Mouse (Mus musculus) intestine, embryonic 16.5 days (tissue): ENCODE data around the gene Cnga4. TPM values are rescaled to one million over a fixed set of nuclear protein-coding genes. Genes with fewer than 3 reads are reported as not detected.

Experiments used
- ATAC-seq: fragments of 200-750 bp; cut with Nextera tagmentation; 2 replicates; pipeline ENCODE4 v1.8.0; 2017; ENCODE audit warnings: moderate TSS enrichment, moderate library complexity
- H3K27ac ChIP-seq: fragments of 300-500 bp; sonication (generic); 2 replicates; pipeline ENCODE4 v1.5.1; 2014; ENCODE audit warnings: mild to moderate bottlenecking, low read length
- H3K27me3 ChIP-seq: fragments of 300-500 bp; sonication (generic); replicated peaks from 2 replicates; pipeline ENCODE4 v1.6.1; 2014; ENCODE audit warnings: low read length, control low read depth, mixed read lengths; ENCODE audit not compliant: control insufficient read depth, insufficient read depth
- H3K36me3 ChIP-seq: fragments of 300-500 bp; sonication (generic); 2 replicates; pipeline ENCODE4 v1.6.1; 2014; ENCODE audit warnings: low read length, control low read depth; ENCODE audit not compliant: control insufficient read depth, insufficient read depth
- H3K4me1 ChIP-seq: fragments of 300-500 bp; sonication (generic); 2 replicates; pipeline ENCODE4 v1.6.1; 2014; ENCODE audit warnings: low read length, control low read depth, mixed read lengths; ENCODE audit not compliant: control insufficient read depth, insufficient read depth
- H3K4me2 ChIP-seq: fragments of 300-500 bp; sonication (generic); 2 replicates; pipeline ENCODE4 v1.6.1; 2014; ENCODE audit warnings: low read depth, low read length, control low read depth
- H3K4me3 ChIP-seq: fragments of 300-500 bp; sonication (generic); 2 replicates; pipeline ENCODE4 v1.5.1; 2014; ENCODE audit warnings: mild to moderate bottlenecking, low read length
- H3K9ac ChIP-seq: fragments of 300-500 bp; sonication (generic); 2 replicates; pipeline ENCODE4 v1.6.1; 2014; ENCODE audit warnings: low read depth, low read length
- H3K9me3 ChIP-seq: fragments of 300-500 bp; sonication (generic); 2 replicates; pipeline ENCODE4 v1.6.1; 2016; ENCODE audit warnings: low read length, control low read depth; ENCODE audit not compliant: control insufficient read depth
- WGBS: fragments of 180-500 bp; shearing (Covaris S2); extraction: QIAGEN DNeasy Blood & Tissue Kit; methylation state at CpG from one replicate; pipeline ENCODE4 v1.1.7; 2014; 5-methylcytosine and 5-hydroxymethylcytosine counted together
- polyA plus RNA-seq: library from polyadenylated mRNA; unstranded; fragments of >200 nt; fragmentation: Nextera tagmentation; extraction: Ambion mirVana; gene quantifications from 2 replicates; pipeline ENCODE4 v1.2.1, GENCODE M21; 2015

Cnga4 gene
- polyA plus RNA-seq, 1 experiment from 2014 or later = 0.06 TPM

GRCm38 (mm10) chr7:105374866-105375265, 29.5 kb upstream of the Cnga4 start, which contains the start of gene Gm5901:
Gene Gm5901, plus strand, starts transcription at chr7:105375038.
- Histone ChIP-seq H3K9ac (no peak within 1 kb of the TSS), H3K4me3 (no peak within 1 kb of the TSS), H3K27ac (no peak within 1 kb of the TSS), H3K4me1 (no peaks in the 10 kb centered on the region), H3K9me3 (no peaks in the 10 kb centered on the region), H3K4me2 (no peak within 1 kb of the TSS), H3K27me3 (no peaks in the 10 kb centered on the region), H3K36me3 (0 out of 2 replicates have a peak, but pooled peaks cover 16% of the 10 kb centered on the region)
- 79% methylated on average over 1 of the region's 1 CpGs for WGBS
- no peak for ATAC-seq

- ATAC-seq = no peak
- 92% methylated on average over 3 of the region's 3 CpGs for WGBS
- Histone ChIP-seq H3K4me2 (no peak overlapping the region), H3K4me1 (no peaks in the 10 kb centered on the region), H3K27me3 (no peaks in the 10 kb centered on the region), H3K27ac (no peak overlapping the region), H3K4me3 (no peak overlapping the region), H3K9ac (no peak overlapping the region), H3K9me3 (no peaks in the 10 kb centered on the region), H3K36me3 (peaks cover 30% of the 10 kb centered on the region)
Observed at GRCm38 (mm10) chr7:105380329-105380728, 24.0 kb upstream of the Cnga4 start.

- ATAC-seq = no peak
- Histone ChIP-seq H3K4me1 (no peaks in the 10 kb centered on the region), H3K9me3 (no peaks in the 10 kb centered on the region), H3K4me2 (no peak overlapping the region), H3K27ac (no peak overlapping the region), H3K9ac (no peak overlapping the region), H3K4me3 (no peak overlapping the region), H3K27me3 (no peaks in the 10 kb centered on the region), H3K36me3 (peaks cover 24% of the 10 kb centered on the region)
- 84% methylated on average over 2 of the region's 2 CpGs for WGBS
Observed at GRCm38 (mm10) chr7:105387696-105388095, 16.7 kb upstream of the Cnga4 start.

GRCm38 (mm10) chr7:105390236-105390635, 14.1 kb upstream of the Cnga4 start:
- H3K27me3 ChIP-seq = no peaks in the 10 kb centered on the region
- peaks cover 12% of the 10 kb centered on the region for H3K36me3 ChIP-seq
- no peaks in the 10 kb centered on the region for H3K9me3 ChIP-seq
- H3K27ac ChIP-seq = no peak overlapping the region
- H3K4me1 ChIP-seq = peaks cover 2% of the 10 kb centered on the region; the same call in 1 of the 2 replicates
- ATAC-seq = no peak
- no peak overlapping the region for H3K4me3 ChIP-seq
- H3K4me2 ChIP-seq = no peak overlapping the region
- no peak overlapping the region for H3K9ac ChIP-seq
- 88% methylated on average over 2 of the region's 2 CpGs for WGBS

- Histone ChIP-seq H3K27me3 (no peaks in the 10 kb centered on the region), H3K27ac (no peak overlapping the region), H3K4me1 (peaks cover 10% of the 10 kb centered on the region; the same call in 1 of the 2 replicates), H3K4me2 (no peak overlapping the region), H3K36me3 (peaks cover 1% of the 10 kb centered on the region), H3K9me3 (no peaks in the 10 kb centered on the region), H3K4me3 (no peak overlapping the region), H3K9ac (no peak overlapping the region)
- WGBS = 66% methylated on average over 1 of the region's 1 CpGs
- no peak for ATAC-seq
Observed at GRCm38 (mm10) chr7:105394606-105395005, 9.8 kb upstream of the Cnga4 start.

- Histone ChIP-seq H3K9me3 (no peaks in the 10 kb centered on the region), H3K9ac (no peak overlapping the region; the same call in 1 of the 2 replicates), H3K27ac (peak overlapping the region; percentile 90), H3K27me3 (no peaks in the 10 kb centered on the region), H3K4me2 (peak overlapping the region; percentile 39), H3K4me1 (peaks cover 10% of the 10 kb centered on the region; the same call in 1 of the 2 replicates), H3K36me3 (no peaks in the 10 kb centered on the region), H3K4me3 (no peak overlapping the region)
- ATAC-seq = peak; percentile 1; the same call in 1 of the 2 replicates
Observed at GRCm38 (mm10) chr7:105395131-105395820, 9.1 kb upstream of the Cnga4 start.

GRCm38 (mm10) chr7:105396126-105396525, 8.2 kb upstream of the Cnga4 start:
- H3K9ac ChIP-seq = no peak overlapping the region
- peak overlapping the region; percentile 90 for H3K27ac ChIP-seq
- peak overlapping the region; percentile 39 for H3K4me2 ChIP-seq
- no peaks in the 10 kb centered on the region for H3K9me3 ChIP-seq
- H3K4me1 ChIP-seq = peaks cover 12% of the 10 kb centered on the region
- H3K4me3 ChIP-seq = no peak overlapping the region
- H3K27me3 ChIP-seq = no peaks in the 10 kb centered on the region
- H3K36me3 ChIP-seq = no peaks in the 10 kb centered on the region
- ATAC-seq = no peak

- Histone ChIP-seq H3K4me3 (peak overlapping the region; percentile 95), H3K36me3 (no peaks in the 10 kb centered on the region), H3K4me1 (peaks cover 13% of the 10 kb centered on the region), H3K9me3 (no peaks in the 10 kb centered on the region), H3K4me2 (peak overlapping the region; percentile 58), H3K9ac (peak overlapping the region; percentile 84), H3K27me3 (no peaks in the 10 kb centered on the region), H3K27ac (peak overlapping the region; percentile 74)
- ATAC-seq = no peak
- WGBS = 1% methylated on average over 25 of the region's 25 CpGs
Observed at GRCm38 (mm10) chr7:105399058-105399934, 5.1 kb upstream of the Cnga4 start.

- peak within 1 kb of the TSS; percentile 82 for H3K27ac ChIP-seq
- H3K27me3 ChIP-seq = no peaks in the 10 kb centered on the region
- H3K4me3 ChIP-seq = peak within 1 kb of the TSS; percentile 95
- H3K9me3 ChIP-seq = no peaks in the 10 kb centered on the region
- H3K36me3 ChIP-seq = no peaks in the 10 kb centered on the region
- peak within 1 kb of the TSS; percentile 84 for H3K9ac ChIP-seq
- H3K4me1 ChIP-seq = peaks cover 12% of the 10 kb centered on the region
- under 1% methylated on average over 55 of the region's 55 CpGs for WGBS
- ATAC-seq = peak; percentile 98
- peak within 1 kb of the TSS; percentile 67 for H3K4me2 ChIP-seq
Observed at GRCm38 (mm10) chr7:105399935-105400624, 4.3 kb upstream of the Cnga4 start, which contains the start of gene Fam160a2. Gene Fam160a2, minus strand, starts transcription at chr7:105400054.
